Mouse (Mus musculus): Measurements from ENCODE around the gene Slc25a24. TPM values are rescaled to one million over a fixed set of nuclear protein-coding genes. Genes with fewer than 3 reads are reported as not detected.

Gene Slc25a24
- total and polyA plus RNA-seq, 2 experiments from 2014 or later: 3.0 to 3.1 TPM

GRCm38 (mm10) chr3:109165214-109165829, 42.4 kb downstream of the Slc25a24 start:
- H3K36me3 ChIP-seq (ENCODE audit: insufficient read depth, low read length): no peaks in the 10 kb centered on the region
- no peak overlapping the region for H3K4me2 ChIP-seq (ENCODE audit: low read depth, low read length)
- no peak overlapping the region for H3K27ac ChIP-seq
- no peaks in the 10 kb centered on the region for H3K27me3 ChIP-seq (ENCODE audit: insufficient read depth, low read length)
- no peak overlapping the region for H3K9ac ChIP-seq (replicated peaks; ENCODE audit: low read length)
- no peaks in the 10 kb centered on the region for H3K9me3 ChIP-seq (ENCODE audit: low read length)
- ATAC-seq: no peak
- H3K4me1 ChIP-seq (ENCODE audit: insufficient read depth, low read length): no peaks in the 10 kb centered on the region
- H3K4me3 ChIP-seq (ENCODE audit: low read length): no peak overlapping the region
- no peak for TF ChIP-seq CTCF (IDR thresholded peaks at IDR 0.05; ENCODE audit: low read depth)
- 89% methylated on average over 8 of the region's 8 CpGs for WGBS
- no peak for DNase-seq (ENCODE audit: low spot score)

- Histone ChIP-seq H3K4me2 (ENCODE audit: low read depth, low read length) (no peak overlapping the region), H3K4me1 (ENCODE audit: insufficient read depth, low read length) (no peaks in the 10 kb centered on the region), H3K9ac (replicated peaks; ENCODE audit: low read length) (no peak overlapping the region), H3K27me3 (ENCODE audit: insufficient read depth, low read length) (no peaks in the 10 kb centered on the region), H3K27ac (no peak overlapping the region), H3K36me3 (ENCODE audit: insufficient read depth, low read length) (no peaks in the 10 kb centered on the region), H3K9me3 (ENCODE audit: low read length) (no peaks in the 10 kb centered on the region), H3K4me3 (ENCODE audit: low read length) (no peak overlapping the region)
- WGBS: 88% methylated on average over 2 of the region's 2 CpGs
- no peak for ATAC-seq
- no peak for TF ChIP-seq CTCF (IDR thresholded peaks at IDR 0.05; ENCODE audit: low read depth)
- DNase-seq (ENCODE audit: low spot score): no peak
Measured at GRCm38 (mm10) chr3:109169121-109169520, 46.2 kb downstream of the Slc25a24 start.

- ATAC-seq: peak; percentile 91
- Histone ChIP-seq H3K9ac (replicated peaks; ENCODE audit: low read length) (no peak overlapping the region), H3K4me3 (ENCODE audit: low read length) (no peak overlapping the region), H3K27ac (no peak overlapping the region), H3K4me2 (ENCODE audit: low read depth, low read length) (peak overlapping the region; percentile 32), H3K9me3 (ENCODE audit: low read length) (no peaks in the 10 kb centered on the region), H3K27me3 (ENCODE audit: insufficient read depth, low read length) (no peaks in the 10 kb centered on the region), H3K36me3 (ENCODE audit: insufficient read depth, low read length) (no peaks in the 10 kb centered on the region), H3K4me1 (ENCODE audit: insufficient read depth, low read length) (no peaks in the 10 kb centered on the region)
- peak; percentile 89 for TF ChIP-seq CTCF (IDR thresholded peaks at IDR 0.05; ENCODE audit: low read depth)
- WGBS: 25% methylated on average over 15 of the region's 15 CpGs
- DNase-seq (ENCODE audit: low spot score): peak; percentile 89
Measured at GRCm38 (mm10) chr3:109171070-109171778, 48.3 kb downstream of the Slc25a24 start.

- no peak overlapping the region for H3K4me2 ChIP-seq (ENCODE audit: low read depth, low read length)
- no peaks in the 10 kb centered on the region for H3K36me3 ChIP-seq (ENCODE audit: insufficient read depth, low read length)
- H3K27me3 ChIP-seq (ENCODE audit: insufficient read depth, low read length): no peaks in the 10 kb centered on the region
- no peak overlapping the region for H3K4me3 ChIP-seq (ENCODE audit: low read length)
- DNase-seq (ENCODE audit: low spot score) (no peak), ATAC-seq (no peak)
- WGBS: 78% methylated on average over 5 of the region's 5 CpGs
- no peaks in the 10 kb centered on the region for H3K9me3 ChIP-seq (ENCODE audit: low read length)
- H3K4me1 ChIP-seq (ENCODE audit: insufficient read depth, low read length): no peaks in the 10 kb centered on the region
- H3K27ac ChIP-seq: no peak overlapping the region
- no peak for TF ChIP-seq CTCF (IDR thresholded peaks at IDR 0.05; ENCODE audit: low read depth)
- no peak overlapping the region for H3K9ac ChIP-seq (replicated peaks; ENCODE audit: low read length)
Measured at GRCm38 (mm10) chr3:109174394-109174793, 51.4 kb downstream of the Slc25a24 start.

DNA sequence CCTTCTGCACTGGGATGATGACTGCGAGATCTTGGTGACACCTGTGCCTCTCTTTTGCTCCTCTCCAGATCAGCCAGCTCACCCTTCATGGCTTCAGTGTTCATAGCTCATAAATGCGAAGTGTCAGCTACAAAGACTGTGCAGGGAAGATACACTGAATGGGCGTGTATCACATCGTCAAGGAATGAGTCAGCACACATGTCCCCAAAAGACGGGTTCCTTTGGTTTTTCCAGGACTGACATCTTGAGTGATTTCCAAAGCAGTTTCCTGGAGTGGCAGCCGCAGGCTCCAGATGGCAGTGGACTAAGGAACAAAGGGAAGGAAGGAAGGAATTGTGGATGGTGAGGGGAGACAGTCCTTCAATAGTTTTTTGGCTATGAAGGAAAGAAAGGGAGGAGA, 55.8 kb downstream of the Slc25a24 start:
- no peak overlapping the region for H3K4me2 ChIP-seq (ENCODE audit: low read depth, low read length)
- no peak overlapping the region for H3K27ac ChIP-seq
- H3K27me3 ChIP-seq (ENCODE audit: insufficient read depth, low read length): no peaks in the 10 kb centered on the region

DNA sequence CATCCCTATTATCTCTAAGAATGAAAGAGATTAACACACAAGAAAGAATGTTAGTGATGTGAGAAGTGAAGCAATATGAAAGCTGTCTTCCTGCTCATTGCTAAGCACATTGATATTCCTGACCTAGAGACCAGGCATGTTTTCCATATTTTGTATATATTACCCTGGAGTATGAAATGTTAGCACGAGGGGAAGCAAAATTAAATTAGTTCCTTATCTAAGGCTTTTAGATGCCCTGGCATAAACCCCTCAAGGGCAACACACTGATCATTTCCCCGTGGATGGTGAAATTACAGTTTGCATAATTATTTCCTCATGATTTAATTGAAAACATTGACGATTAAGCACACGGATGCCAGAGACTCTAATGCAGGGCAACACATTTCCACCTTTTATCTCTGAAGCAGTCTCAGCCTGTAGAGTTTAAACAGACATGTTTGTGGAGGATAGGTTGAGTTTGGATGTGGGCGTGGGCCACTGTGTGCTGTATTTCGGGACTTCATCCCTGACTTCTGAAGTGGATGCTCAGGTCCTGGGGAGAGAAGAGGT, 56.7 kb downstream of the Slc25a24 start:
- ATAC-seq (no peak), DNase-seq (ENCODE audit: low spot score) (no peak)
- Histone ChIP-seq H3K4me1 (ENCODE audit: insufficient read depth, low read length) (no peaks in the 10 kb centered on the region), H3K9me3 (ENCODE audit: low read length) (no peaks in the 10 kb centered on the region), H3K36me3 (ENCODE audit: insufficient read depth, low read length) (no peaks in the 10 kb centered on the region), H3K4me2 (ENCODE audit: low read depth, low read length) (no peak overlapping the region), H3K9ac (replicated peaks; ENCODE audit: low read length) (no peak overlapping the region), H3K4me3 (ENCODE audit: low read length) (no peak overlapping the region), H3K27me3 (ENCODE audit: insufficient read depth, low read length) (no peaks in the 10 kb centered on the region), H3K27ac (no peak overlapping the region)
- TF ChIP-seq CTCF (IDR thresholded peaks at IDR 0.05; ENCODE audit: low read depth): no peak
- WGBS: 58% methylated on average over 6 of the region's 6 CpGs

More for the DNA sequence above, 55.8 kb downstream of the Slc25a24 start:
- no peak for TF ChIP-seq CTCF (IDR thresholded peaks at IDR 0.05; ENCODE audit: low read depth)
- DNase-seq (ENCODE audit: low spot score) (no peak), ATAC-seq (no peak)
- no peak overlapping the region for H3K9ac ChIP-seq (replicated peaks; ENCODE audit: low read length)
- no peaks in the 10 kb centered on the region for H3K9me3 ChIP-seq (ENCODE audit: low read length)
- H3K4me1 ChIP-seq (ENCODE audit: insufficient read depth, low read length): no peaks in the 10 kb centered on the region
- no peak overlapping the region for H3K4me3 ChIP-seq (ENCODE audit: low read length)
- WGBS: 38% methylated on average over 6 of the region's 6 CpGs
- no peaks in the 10 kb centered on the region for H3K36me3 ChIP-seq (ENCODE audit: insufficient read depth, low read length)

DNA sequence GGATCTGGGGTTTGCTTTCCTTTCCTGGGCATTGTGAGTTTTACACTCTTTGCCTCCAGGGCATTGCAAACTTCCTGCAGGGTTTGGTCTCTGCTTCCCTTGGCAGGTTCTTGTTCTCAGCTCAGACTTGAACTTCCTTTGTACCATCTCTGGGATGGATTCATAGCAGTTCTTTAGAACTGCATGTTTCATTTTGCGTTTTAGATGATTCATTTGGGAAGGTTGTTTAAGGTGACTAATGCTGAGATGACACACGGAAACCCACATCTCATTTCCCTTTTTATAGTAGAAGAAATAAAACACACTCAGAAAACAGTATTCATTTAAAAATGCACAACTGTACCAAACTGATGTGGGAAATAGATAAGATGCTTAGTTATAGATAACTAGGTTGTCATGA, 73.2 kb downstream of the Slc25a24 start:
- ATAC-seq (no peak), DNase-seq (ENCODE audit: low spot score) (no peak)
- no peak overlapping the region for H3K9ac ChIP-seq (replicated peaks; ENCODE audit: low read length)
- H3K27me3 ChIP-seq (ENCODE audit: insufficient read depth, low read length): no peaks in the 10 kb centered on the region
- WGBS: 90% methylated on average over 2 of the region's 2 CpGs
- no peak overlapping the region for H3K4me3 ChIP-seq (ENCODE audit: low read length)
- no peaks in the 10 kb centered on the region for H3K36me3 ChIP-seq (ENCODE audit: insufficient read depth, low read length)
- H3K4me1 ChIP-seq (ENCODE audit: insufficient read depth, low read length): no peaks in the 10 kb centered on the region
- no peak for TF ChIP-seq CTCF (IDR thresholded peaks at IDR 0.05; ENCODE audit: low read depth)
- H3K27ac ChIP-seq: no peak overlapping the region
- no peaks in the 10 kb centered on the region for H3K9me3 ChIP-seq (ENCODE audit: low read length)
- H3K4me2 ChIP-seq (ENCODE audit: low read depth, low read length): no peak overlapping the region

Data from hindbrain, postnatal 0 days (tissue).